Mouse (Mus musculus) thymus, adult 2 months (tissue): ENCODE measurements around the gene Aph1a.

ENCODE experiments used
- CTCF ChIP-seq: fragments of 200-500 bp; IDR thresholded peaks from 2 replicates; pipeline ENCODE4 v1.5.1; 2012; ENCODE audit warnings: mild to moderate bottlenecking, control low read depth, low read length, moderate library complexity, borderline replicate concordance; ENCODE audit not compliant: control insufficient read depth, poor library complexity, insufficient read depth; ENCODE audit errors: extremely low read depth
- POLR2A ChIP-seq: fragments of 200-500 bp; IDR thresholded peaks from 2 replicates; pipeline ENCODE4 v1.6.1; 2012; ENCODE audit warnings: mild to moderate bottlenecking, low read length, control low read depth, moderate library complexity; ENCODE audit not compliant: control insufficient read depth, poor library complexity, insufficient read depth; ENCODE audit errors: extremely low read depth

DNA sequence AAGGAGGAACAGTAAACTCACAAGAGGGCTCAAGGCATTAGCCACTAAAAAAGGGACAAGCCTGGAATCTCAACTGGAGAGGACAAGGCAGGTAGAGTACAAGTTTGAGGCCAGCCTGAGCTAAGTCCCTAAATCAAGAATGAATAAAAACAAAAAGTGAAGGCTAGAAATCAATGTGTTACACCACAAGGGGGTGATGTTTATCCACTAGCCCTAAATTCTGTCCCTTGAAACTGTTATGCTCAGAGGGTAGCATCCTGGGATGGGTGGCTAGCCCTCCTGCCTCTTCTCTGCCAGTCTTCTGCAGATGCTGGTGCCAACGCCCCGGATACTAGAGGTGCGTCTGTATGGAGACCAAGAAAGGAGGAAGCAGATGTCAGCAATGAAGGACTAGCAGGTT is 33.4 kb upstream of the Aph1a start:
- no peak for TF ChIP-seq CTCF
- TF ChIP-seq POLR2A = no peak
